Mouse (Mus musculus) ES-E14 (cell line): ENCODE results near the gene Nhlrc4.

ENCODE experiments used
- HCFC1 ChIP-seq: IDR thresholded peaks from 2 replicates; pipeline ENCODE4 v1.6.1; 2012; ENCODE audit warnings: low read length, inconsistent platforms, borderline replicate concordance; ENCODE audit not compliant: insufficient read depth
- MAFK ChIP-seq: IDR thresholded peaks from 2 replicates; pipeline ENCODE4 v1.6.1; 2014; ENCODE audit warnings: mild to moderate bottlenecking, low read depth, low read length, inconsistent platforms; ENCODE audit not compliant: insufficient read depth
- ZNF384 ChIP-seq: IDR thresholded peaks from 2 replicates; pipeline ENCODE4 v1.6.1; 2012; ENCODE audit warnings: low read depth, low read length, inconsistent platforms

- no peak for TF ChIP-seq HCFC1
- TF ChIP-seq MAFK: no peak
- TF ChIP-seq ZNF384: no peak
These were observed 9.9 kb upstream of the Nhlrc4 start for GRCm38 (mm10) chr17:25954671-25955070.
